Mouse (Mus musculus): Measurements from ENCODE around the gene Denr.

GRCm38 (mm10) chr5:123966759-123967158 is 59.8 kb downstream of the Denr start:
- TF ChIP-seq CTCF (IDR thresholded peaks at IDR 0.05; ENCODE audit: borderline replicate concordance, control insufficient read depth, extremely low read depth, insufficient read depth, low read length, poor library complexity) (no peak), POLR2A (IDR thresholded peaks at IDR 0.05; ENCODE audit: control insufficient read depth, extremely low read depth, insufficient read depth, low read length, poor library complexity) (no peak)

Measured in thymus, adult 2 months (tissue).